15 mouse cellular contexts compared by ENCODE assay signal in genomic region chr1:36476426-36476825, GRCm38 (mm10). TPM values are rescaled to one million over a fixed set of nuclear protein-coding genes. Genes with fewer than 3 reads are reported as not detected.
A peak's percentile ranks its signal among the peaks of the same experiment; 100 is the strongest.
DNase-seq lines count a peak whose midpoint lies in the region; ATAC-seq and TF ChIP-seq lines count a peak whose summit lies in the region.
"Had no signal": no experiment of that assay in that cellular context is flagged by ENCODE, and none has a peak within 500 bp of the region (broad histone marks: within the 10 kb centered on the region; RNA-seq: fewer than 3 reads in every experiment).

No protein-coding gene starts in this region.

- no peak overlapping the region for H3K27ac ChIP-seq in cerebellum, adult 2 months (ENCODE audit: insufficient read depth, low read length)
- no peak overlapping the region for H3K27ac ChIP-seq in kidney, embryonic 14.5 days (ENCODE audit: low read depth, low read length)
- 0 out of 2 replicates have a peak overlapping the region, but pooled peaks have one; percentile 21 for H3K27ac ChIP-seq in stomach, embryonic 14.5 days (ENCODE audit: low read length)
- H3K27ac ChIP-seq: hindbrain, embryonic 15.5 days; liver, embryonic 13.5 days had no signal

- 61% methylated on average over 7 of the region's 7 CpGs for WGBS in cerebellum, adult 2 months
- WGBS in kidney, embryonic 14.5 days, result 83% methylated on average over 7 of the region's 7 CpGs
- WGBS in stomach, embryonic 14.5 days, result 69% methylated on average over 7 of the region's 7 CpGs

- DNase-seq in cerebellum, adult 2 months, result no peak
- no peak for DNase-seq in cerebellum, postnatal 36 days
- DNase-seq in kidney, adult 8-10 months, result peak; percentile 68 to 77
- DNase-seq in kidney, postnatal 14 days, result peak; percentile 65
- no peak for DNase-seq in left cerebral cortex, postnatal 25 days (ENCODE audit: low spot score in 2 of 2)
- no peak for DNase-seq in lung, postnatal 25 days (ENCODE audit: low spot score)
- DNase-seq: adrenal gland, postnatal 36 days; gastrocnemius, adult 2 months; liver, embryonic 13.5 days; thymus, adult 18-20 months had no signal

- no peak overlapping the region for H3K4me2 ChIP-seq in kidney, embryonic 14.5 days (replicated peaks; ENCODE audit: low read depth, low read length)
- 0 out of 2 replicates have a peak overlapping the region, but pooled peaks have one; percentile 80 for H3K4me2 ChIP-seq in stomach, embryonic 14.5 days (replicated peaks; ENCODE audit: low read depth, low read length)
- H3K4me2 ChIP-seq: heart, embryonic 11.5 days had no signal

- ATAC-seq in kidney, embryonic 14.5 days (ENCODE audit: low FRiP score, low TSS enrichment), result no peak
- ATAC-seq in stomach, embryonic 14.5 days (ENCODE audit: insufficient number of reproducible peaks, insufficient read depth, low FRiP score, low read depth), result no peak

- H3K4me3 ChIP-seq in cerebellum, adult 2 months (replicated peaks; ENCODE audit: insufficient read depth, low read depth, low read length), result peak overlapping the region; percentile 88
- no peak overlapping the region for H3K4me3 ChIP-seq in kidney, embryonic 14.5 days (ENCODE audit: low read length)
- no peak overlapping the region for H3K4me3 ChIP-seq in stomach, embryonic 14.5 days (ENCODE audit: low read depth, low read length)
- H3K4me3 ChIP-seq: erythroblast, embryonic 14.5 days; liver, embryonic 13.5 days had no signal

- intact Hi-C loops in left cerebral cortex, postnatal 25 days (cut with DNase I), result no loop called here

- no peaks in the 10 kb centered on the region for H3K27me3 ChIP-seq in cerebellum, adult 2 months (ENCODE audit: control insufficient read depth, insufficient read depth, low read length)
- H3K27me3 ChIP-seq in kidney, embryonic 14.5 days (ENCODE audit: control insufficient read depth, insufficient read depth, low read length), result no peaks in the 10 kb centered on the region
- H3K27me3 ChIP-seq in stomach, embryonic 14.5 days (ENCODE audit: control insufficient read depth, insufficient read depth, low read length), result no peaks in the 10 kb centered on the region
- H3K27me3 ChIP-seq: hindbrain, embryonic 15.5 days had no signal

- no peaks in the 10 kb centered on the region for H3K9me3 ChIP-seq in kidney, embryonic 14.5 days (ENCODE audit: control insufficient read depth, low read length)
- no peaks in the 10 kb centered on the region for H3K9me3 ChIP-seq in stomach, embryonic 14.5 days (ENCODE audit: control insufficient read depth, low read depth, low read length)
- H3K9me3 ChIP-seq: hindbrain, embryonic 15.5 days; liver, embryonic 13.5 days had no signal

- no peaks in the 10 kb centered on the region; the same call in 1 of the 2 replicates for H3K36me3 ChIP-seq in kidney, embryonic 14.5 days (ENCODE audit: control insufficient read depth, insufficient read depth, low read length)
- no peaks in the 10 kb centered on the region for H3K36me3 ChIP-seq in stomach, embryonic 14.5 days (ENCODE audit: control insufficient read depth, insufficient read depth, low read length)
- H3K36me3 ChIP-seq: hindbrain, embryonic 15.5 days; liver, embryonic 13.5 days had no signal

- H3K9ac ChIP-seq in kidney, embryonic 14.5 days (ENCODE audit: low read depth, low read length), result no peak overlapping the region
- H3K9ac ChIP-seq in stomach, embryonic 14.5 days (replicated peaks; ENCODE audit: low read depth, low read length), result no peak overlapping the region
- H3K9ac ChIP-seq: liver, embryonic 13.5 days had no signal

- no peak for TF ChIP-seq POLR2A in cerebellum, adult 2 months (IDR thresholded peaks at IDR 0.05; ENCODE audit: borderline replicate concordance, insufficient read depth, low read length)

- TF ChIP-seq CTCF in cerebellum, adult 2 months (IDR thresholded peaks at IDR 0.05; ENCODE audit: borderline replicate concordance, insufficient read depth, low read depth, low read length), result no peak

- peaks cover 46% of the 10 kb centered on the region for H3K4me1 ChIP-seq in cerebellum, adult 2 months (ENCODE audit: control insufficient read depth, insufficient read depth, low read length)
- peaks cover 66% of the 10 kb centered on the region for H3K4me1 ChIP-seq in kidney, embryonic 14.5 days (ENCODE audit: control insufficient read depth, insufficient read depth, low read length)
- peaks cover 46% of the 10 kb centered on the region for H3K4me1 ChIP-seq in stomach, embryonic 14.5 days (ENCODE audit: control insufficient read depth, insufficient read depth, low read length)

RNA-seq across cellular contexts. Expression of gene Cnnm4, which starts 5.0 kb away (rescaled TPM):
- polyA plus RNA-seq in cerebellum, adult 2 months (2012; rRNA removed), result 12.2 and 14.6 TPM in 2 replicates
- 12.8 and 13.1 TPM in 2 replicates for polyA plus RNA-seq in kidney, embryonic 14.5 days (2014; fragmentation: Nextera tagmentation; extraction: Ambion mirVana)
- polyA plus RNA-seq in stomach, embryonic 14.5 days (2014; fragmentation: Nextera tagmentation; extraction: Ambion mirVana), result 14.1 and 14.4 TPM in 2 replicates
- 10 to 100 TPM; 13.0 to 13.8 TPM for total RNA-seq in left cerebral cortex, postnatal 25 days (2021)

RNA-seq across cellular contexts. Expression of gene Lman2l, which starts 31.4 kb away (rescaled TPM):
- polyA plus RNA-seq in cerebellum, adult 2 months (2012; rRNA removed), result 37.9 and 41.9 TPM in 2 replicates
- polyA plus RNA-seq in kidney, embryonic 14.5 days (2014; fragmentation: Nextera tagmentation; extraction: Ambion mirVana), result 33.6 and 33.7 TPM in 2 replicates
- polyA plus RNA-seq in stomach, embryonic 14.5 days (2014; fragmentation: Nextera tagmentation; extraction: Ambion mirVana), result 31.9 and 35.0 TPM in 2 replicates
- total RNA-seq in left cerebral cortex, postnatal 25 days (2021), result 10 to 100 TPM; 41.3 to 46.5 TPM

RNA-seq across cellular contexts. Expression of gene Cnnm3, which starts 35.2 kb away (rescaled TPM):
- 46.2 and 48.7 TPM in 2 replicates for polyA plus RNA-seq in cerebellum, adult 2 months (2012; rRNA removed)
- 5.7 and 7.5 TPM in 2 replicates for polyA plus RNA-seq in kidney, embryonic 14.5 days (2014; fragmentation: Nextera tagmentation; extraction: Ambion mirVana)
- 6.2 and 8.4 TPM in 2 replicates for polyA plus RNA-seq in stomach, embryonic 14.5 days (2014; fragmentation: Nextera tagmentation; extraction: Ambion mirVana)
- total RNA-seq in left cerebral cortex, postnatal 25 days (2021), result 10 to 100 TPM; 32.1 to 32.7 TPM

Comparison
In these comparisons a context has a peak if more than half of its experiments do, and no peak if none do; other contexts are left out.
1. DNase-seq: peak in kidney, adult 8-10 months (2 of 2) and kidney, postnatal 14 days (single experiment); none in cerebellum, adult 2 months (0 of 2), cerebellum, postnatal 36 days (0 of 2), left cerebral cortex, postnatal 25 days (0 of 2) and lung, postnatal 25 days (single experiment).